Mouse (Mus musculus): ENCODE measurements around the gene Prkaa1. TPM values are rescaled to one million over a fixed set of nuclear protein-coding genes. Genes with fewer than 3 reads are reported as not detected.

Prkaa1 gene
- 2.4 and 2.7 TPM in 2 replicates for polyA plus RNA-seq (2012)

DNA sequence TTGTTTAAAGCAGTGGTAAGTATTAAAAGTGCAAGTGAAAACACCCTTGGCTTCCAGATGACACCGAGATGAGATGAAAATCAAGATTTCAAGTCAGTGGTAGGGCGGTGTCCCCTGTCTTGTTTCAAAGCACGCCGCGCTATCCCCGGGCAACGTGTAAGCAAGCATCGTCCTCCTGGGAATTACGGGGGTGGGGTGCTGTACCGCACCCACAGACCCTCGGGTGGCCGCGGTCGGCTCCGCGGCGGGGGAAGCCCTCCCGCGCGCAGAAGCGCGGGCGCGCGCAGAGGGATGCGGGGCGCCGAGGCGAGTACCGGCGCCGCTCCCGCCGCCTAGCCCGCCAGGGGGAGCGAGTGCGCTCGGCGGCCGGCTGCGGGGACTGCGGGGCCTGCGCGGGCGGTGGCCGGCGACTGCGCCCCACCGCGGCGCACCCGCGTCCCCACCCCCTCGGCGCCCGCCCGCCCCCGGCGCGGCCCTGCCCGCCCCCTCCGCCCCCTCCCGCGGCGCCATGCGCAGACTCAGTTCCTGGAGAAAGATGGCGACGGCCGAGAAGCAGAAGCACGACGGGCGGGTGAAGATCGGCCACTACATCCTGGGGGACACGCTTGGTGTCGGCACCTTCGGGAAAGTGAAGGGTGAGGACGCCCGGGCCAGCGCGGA lies at the start of gene Prkaa1:
Gene Prkaa1 (plus strand): TSS at position 501 of the 660 bp plus-strand sequence.

DNA sequence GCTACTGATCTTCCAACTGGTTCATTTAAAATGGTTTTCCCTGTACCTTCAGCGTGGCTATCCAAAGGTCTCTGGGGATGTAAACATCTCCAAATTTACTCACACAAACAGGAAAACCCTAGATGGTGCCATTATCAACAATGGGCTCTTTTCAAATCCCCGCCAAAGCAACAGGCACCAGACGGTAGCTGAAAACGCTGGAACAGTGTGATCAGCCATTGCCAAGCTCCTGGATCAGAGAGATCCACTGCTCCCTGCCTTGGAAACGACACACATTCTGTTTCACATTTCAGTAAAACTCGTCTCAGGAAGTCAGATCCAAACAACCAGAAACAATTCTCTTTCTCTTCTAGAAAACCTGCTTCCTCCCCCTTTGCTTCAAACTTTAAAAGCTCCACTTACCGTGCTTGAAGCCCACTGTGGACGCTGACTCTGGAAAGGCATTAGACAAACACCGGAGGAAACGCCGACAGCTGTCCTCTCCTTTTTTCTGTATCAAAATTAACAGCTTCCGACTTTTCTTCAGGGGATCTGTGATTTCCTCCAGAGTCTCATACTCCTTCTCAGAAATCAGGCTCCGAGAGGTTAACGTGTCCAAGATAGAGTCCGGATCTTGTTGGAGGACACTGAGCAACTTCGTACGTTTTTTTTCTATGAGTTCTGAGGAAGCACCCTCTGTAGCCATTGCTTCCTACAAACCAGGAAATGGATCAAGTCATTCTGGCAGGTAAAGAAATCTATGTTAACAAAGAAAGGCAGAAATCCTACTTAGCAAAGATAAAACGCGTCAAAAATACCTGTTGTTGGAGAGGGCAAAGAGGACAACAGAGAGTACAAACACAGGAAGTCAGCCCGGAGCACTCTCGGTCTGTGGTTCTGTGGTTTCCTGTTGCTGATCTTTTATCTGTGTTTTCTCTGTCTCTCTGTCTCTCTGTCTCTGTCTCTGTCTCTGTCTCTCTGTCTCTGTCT lies 35.7 kb upstream of the Prkaa1 start, which contains the start of gene Card6:
Gene Card6 (minus strand): TSS at position 854 of the 969 bp plus-strand sequence.

DNA sequence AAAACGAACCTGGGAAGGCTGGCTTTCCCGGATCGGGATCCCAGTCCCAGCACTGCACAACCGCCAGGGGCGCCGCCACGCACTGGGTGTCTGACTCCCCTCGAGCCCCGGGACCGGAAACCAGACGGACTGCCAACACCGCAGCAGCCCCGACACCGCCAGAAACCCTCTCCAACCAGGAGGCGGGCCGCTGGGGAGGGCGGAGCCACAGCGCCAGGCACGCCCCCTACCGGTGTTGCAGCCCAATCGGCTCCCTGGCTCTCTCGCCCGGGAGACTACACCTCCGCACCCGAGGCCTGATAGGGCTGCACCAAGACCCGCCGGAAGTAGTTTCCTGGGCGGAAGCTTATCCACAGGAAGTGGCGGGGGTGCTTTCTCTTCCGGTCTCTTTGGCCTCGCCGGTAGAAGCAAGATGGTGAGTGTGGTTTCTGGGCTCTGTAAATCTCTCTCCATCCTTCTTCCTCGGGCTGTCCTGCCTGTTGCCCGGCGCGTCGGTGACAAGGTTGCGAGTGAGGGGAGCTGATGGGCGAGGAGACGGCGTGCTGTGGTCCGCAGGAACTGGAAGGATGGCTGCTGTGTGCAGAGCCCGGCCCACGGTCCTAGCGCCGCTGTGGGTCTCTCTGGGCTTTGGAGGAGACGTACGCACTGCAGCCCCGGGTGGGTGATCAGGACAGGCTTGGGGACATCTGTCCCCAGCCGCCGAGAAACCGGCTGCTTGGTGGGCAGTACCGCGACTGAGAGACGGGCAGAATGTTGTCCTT lies 27.2 kb upstream of the Prkaa1 start, which contains the start of gene Rpl37:
Gene Rpl37 (plus strand): TSS at position 376 of the 761 bp plus-strand sequence.

DNA sequence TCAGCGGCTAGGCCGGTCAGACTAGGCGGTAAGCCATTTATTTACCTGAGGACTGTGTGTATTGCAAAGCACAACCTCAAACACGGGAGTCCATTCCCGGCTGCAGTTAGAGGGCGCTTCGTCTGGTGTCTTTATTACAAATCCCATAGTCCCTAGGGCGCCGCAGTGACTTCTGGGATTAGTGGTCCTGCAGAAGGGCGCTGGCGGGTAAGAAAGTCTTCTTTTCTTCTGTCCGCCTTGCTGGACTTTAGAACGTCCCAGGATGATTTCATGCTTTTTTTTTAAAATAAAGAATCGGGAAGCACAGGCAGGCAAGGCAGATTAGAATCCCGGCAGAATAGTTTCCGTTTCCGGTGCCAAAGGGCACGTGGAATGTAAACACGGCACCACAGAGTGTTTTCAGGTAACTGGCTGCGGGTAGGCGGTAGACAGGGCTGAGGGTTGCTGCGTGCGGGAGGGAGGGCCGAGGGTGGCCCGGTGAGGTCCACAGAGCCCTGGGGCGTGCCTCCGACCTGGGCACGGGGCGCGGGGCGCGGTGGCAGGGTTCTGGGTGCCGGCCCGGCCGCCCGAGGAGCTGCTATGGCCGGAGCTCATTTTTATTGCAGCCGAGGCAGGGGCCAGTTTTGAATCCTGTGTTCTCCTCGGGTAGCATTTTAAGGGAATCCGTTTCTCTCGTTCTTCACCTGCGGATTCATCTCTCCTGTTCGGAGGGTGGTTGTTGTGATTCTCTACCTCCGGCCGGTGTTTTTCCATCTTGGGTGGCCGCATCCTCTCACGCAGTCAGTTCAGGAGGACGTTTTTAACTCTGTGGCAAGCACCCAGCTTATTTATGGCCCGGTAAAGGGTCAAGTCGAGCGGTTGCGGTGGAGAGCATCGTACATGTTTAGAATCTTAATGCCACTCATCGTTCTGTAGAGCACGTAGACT lies 42.0 kb downstream of the Prkaa1 start, which contains the start of gene Ttc33:
Gene Ttc33 (plus strand): TSS at position 160 of the 927 bp plus-strand sequence.

Other genes starting within 250 kb of the Prkaa1 start
- not detected in 2 replicates for gene Mroh2b, start 245.1 kb upstream of the Prkaa1 start, polyA plus RNA-seq (2012)
- gene C7, start 80.1 kb upstream of the Prkaa1 start, polyA plus RNA-seq (2012), result not detected in 2 replicates
- gene Card6, start 35.3 kb upstream of the Prkaa1 start, polyA plus RNA-seq (2012), result 0.41 and 0.44 TPM in 2 replicates
- gene Rpl37, start 27.2 kb upstream of the Prkaa1 start, polyA plus RNA-seq (2012), result 58.7 and 79.6 TPM in 2 replicates
- 28.5 and 34.8 TPM in 2 replicates for gene Ttc33, start 41.7 kb downstream of the Prkaa1 start, polyA plus RNA-seq (2012)
- gene Ptger4, start 100.3 kb downstream of the Prkaa1 start, polyA plus RNA-seq (2012), result 15.4 and 22.7 TPM in 2 replicates